Mouse (Mus musculus) C2C12 (cell line): ENCODE results near the gene Grhpr. TPM values are rescaled to one million over a fixed set of nuclear protein-coding genes. Genes with fewer than 3 reads are reported as not detected.

Experiments
- H3K27me3 ChIP-seq: one replicate; pipeline ENCODE4 v1.6.1; 2011; ENCODE audit not compliant: control insufficient read depth, insufficient read depth, insufficient read length
- H3K36me3 ChIP-seq: one replicate; pipeline ENCODE4 v1.6.1; 2011; ENCODE audit not compliant: control insufficient read depth, insufficient read depth
- H3K4me3 ChIP-seq: one replicate; pipeline ENCODE4 v1.5.1; 2011; ENCODE audit warnings: mild to moderate bottlenecking, control low read depth; ENCODE audit not compliant: poor library complexity, insufficient read depth, severe bottlenecking
- H3K79me2 ChIP-seq: one replicate; pipeline ENCODE4 v1.6.1; 2011; ENCODE audit not compliant: control insufficient read depth, insufficient read depth
- H3K79me3 ChIP-seq: one replicate; pipeline ENCODE4 v1.6.1; 2011; ENCODE audit warnings: low read depth, control low read depth
- H3ac ChIP-seq: one replicate; pipeline ENCODE3; 2011; ENCODE audit warnings: low read depth; ENCODE audit not compliant: control insufficient read depth, insufficient read length
- CEBPB ChIP-seq: IDR thresholded peaks from one replicate; pipeline ENCODE4 v1.6.1; 2011; ENCODE audit warnings: low read depth, mild to moderate bottlenecking, control low read depth, moderate library complexity
- CTCF ChIP-seq: IDR thresholded peaks from one replicate; pipeline ENCODE4 v1.5.1; 2011; ENCODE audit not compliant: control insufficient read depth, insufficient read depth, insufficient read length
- FOSL1 ChIP-seq: IDR thresholded peaks from one replicate; pipeline ENCODE4 v1.8.0; 2011; ENCODE audit warnings: mild to moderate bottlenecking, low read length; ENCODE audit not compliant: poor library complexity, insufficient read depth, severe bottlenecking
- MAX ChIP-seq: IDR thresholded peaks from one replicate; pipeline ENCODE4 v1.6.1; 2011; ENCODE audit warnings: mild to moderate bottlenecking, control low read depth
- MYOD1 ChIP-seq: IDR thresholded peaks from one replicate; pipeline ENCODE4 v1.6.1; 2011; ENCODE audit warnings: low read depth; ENCODE audit not compliant: control insufficient read depth, insufficient read length
- MYOG ChIP-seq: IDR thresholded peaks from one replicate; pipeline ENCODE4 v1.6.1; 2011; ENCODE audit not compliant: control insufficient read depth, insufficient read length; ENCODE audit errors: extremely low read depth
- USF1 ChIP-seq: IDR thresholded peaks from one replicate; pipeline ENCODE4 v1.6.1; 2011; ENCODE audit warnings: low read depth, mild to moderate bottlenecking, control low read depth, moderate library complexity
- polyA plus RNA-seq: library from polyadenylated mRNA; unstranded; fragments of >200 nt; fragmentation: generic; extraction: Trizol; gene quantifications from one replicate; pipeline ENCODE4 v1.2.1, GENCODE M21; 2012; ENCODE audit warnings: missing spikeins

Grhpr gene
- polyA plus RNA-seq, 1 experiment, result 24.0 TPM

- H3K27me3 ChIP-seq, result no peaks in the 10 kb centered on the region
- H3K36me3 ChIP-seq, result no peaks in the 10 kb centered on the region
- peak overlapping the region; percentile 63 for H3ac ChIP-seq
- TF ChIP-seq MYOD1 (no peak), CTCF (no peak), USF1 (no peak), CEBPB (no peak), MYOG (no peak), MAX (no peak), FOSL1 (no peak)
- peaks cover 18% of the 10 kb centered on the region for H3K79me3 ChIP-seq
- H3K4me3 ChIP-seq, result peak overlapping the region; percentile 71
- peaks cover 28% of the 10 kb centered on the region for H3K79me2 ChIP-seq
Observed at GRCm38 (mm10) chr4:45013031-45013431, 31.8 kb downstream of the Grhpr start.

GRCm38 (mm10) chr4:45013537-45013936, 32.3 kb downstream of the Grhpr start:
- no peaks in the 10 kb centered on the region for H3K36me3 ChIP-seq
- no peak for TF ChIP-seq CTCF
- TF ChIP-seq CEBPB, result no peak
- no peak for TF ChIP-seq MAX
- no peak for TF ChIP-seq MYOG
- no peak for TF ChIP-seq MYOD1
- H3K4me3 ChIP-seq, result peak overlapping the region; percentile 71
- H3K79me3 ChIP-seq, result peaks cover 16% of the 10 kb centered on the region
- no peak overlapping the region for H3ac ChIP-seq
- H3K79me2 ChIP-seq, result peaks cover 26% of the 10 kb centered on the region
- no peaks in the 10 kb centered on the region for H3K27me3 ChIP-seq

GRCm38 (mm10) chr4:45015615-45016014, 34.4 kb downstream of the Grhpr start:
- Histone ChIP-seq H3K4me3 (no peak overlapping the region), H3K79me2 (peaks cover 32% of the 10 kb centered on the region), H3K79me3 (peaks cover 19% of the 10 kb centered on the region), H3K36me3 (no peaks in the 10 kb centered on the region), H3K27me3 (no peaks in the 10 kb centered on the region), H3ac (no peak overlapping the region)
- no peak for TF ChIP-seq USF1
- no peak for TF ChIP-seq FOSL1
- no peak for TF ChIP-seq MYOG
- TF ChIP-seq CEBPB, result no peak
- TF ChIP-seq MYOD1, result no peak
- TF ChIP-seq CTCF, result peak; percentile 2

- Histone ChIP-seq H3K36me3 (no peaks in the 10 kb centered on the region), H3K27me3 (no peaks in the 10 kb centered on the region), H3ac (peak within 1 kb of the TSS; percentile 19), H3K4me3 (peak within 1 kb of the TSS; percentile 79), H3K79me3 (peaks cover 14% of the 10 kb centered on the region), H3K79me2 (peaks cover 23% of the 10 kb centered on the region)
- TF ChIP-seq CTCF, result no peak
- TF ChIP-seq MAX, result peak; percentile 43
- no peak for TF ChIP-seq CEBPB
- no peak for TF ChIP-seq MYOD1
Observed at GRCm38 (mm10) chr4:45018452-45018980, 37.3 kb downstream of the Grhpr start, which contains the start of gene Polr1e. Gene Polr1e, plus strand, starts transcription at chr4:45018583.

GRCm38 (mm10) chr4:45019009-45019408, 37.8 kb downstream of the Grhpr start:
- peaks cover 14% of the 10 kb centered on the region for H3K79me3 ChIP-seq
- H3ac ChIP-seq, result peak overlapping the region; percentile 19
- no peaks in the 10 kb centered on the region for H3K27me3 ChIP-seq
- H3K36me3 ChIP-seq, result peaks cover under 1% of the 10 kb centered on the region
- TF ChIP-seq MYOG (no peak), CEBPB (no peak), CTCF (no peak), MAX (no peak), USF1 (no peak), MYOD1 (no peak), FOSL1 (no peak)
- peak overlapping the region; percentile 79 for H3K4me3 ChIP-seq
- H3K79me2 ChIP-seq, result peaks cover 23% of the 10 kb centered on the region

GRCm38 (mm10) chr4:45026459-45026858, 45.3 kb downstream of the Grhpr start:
- TF ChIP-seq CEBPB, result no peak
- no peak for TF ChIP-seq CTCF
- Histone ChIP-seq H3K79me2 (no peaks in the 10 kb centered on the region), H3K27me3 (no peaks in the 10 kb centered on the region), H3K4me3 (no peak overlapping the region), H3K79me3 (no peaks in the 10 kb centered on the region), H3ac (no peak overlapping the region), H3K36me3 (peaks cover 25% of the 10 kb centered on the region)
